Mouse (Mus musculus) thymus, adult 2 months (tissue): ENCODE measurements at regions not wholly inside any gene's neighbourhood (a gene's known extent, or its start where the extent isn't known, plus 50 kb on each side); places are given as distances from the start of the nearest gene placed in this dataset.

Experiments used
- DNase-seq: peaks from one replicate; pipeline ENCODE4 v3.0.0; 2021
- H3K27ac ChIP-seq: fragments of 200-500 bp; 2 replicates; pipeline ENCODE4 v1.5.1; 2012; ENCODE audit warnings: low read length, control low read depth; ENCODE audit not compliant: control insufficient read depth, insufficient read depth
- H3K27me3 ChIP-seq: fragments of 200-500 bp; 2 replicates; pipeline ENCODE4 v1.6.1; 2012; ENCODE audit warnings: mild to moderate bottlenecking, low read length, moderate library complexity, mixed read lengths; ENCODE audit not compliant: control insufficient read depth, insufficient read depth
- H3K36me3 ChIP-seq: fragments of 200-500 bp; 2 replicates; pipeline ENCODE4 v1.6.1; 2012; ENCODE audit warnings: mild to moderate bottlenecking, low read length, moderate library complexity; ENCODE audit not compliant: control insufficient read depth, insufficient read depth
- H3K4me1 ChIP-seq: fragments of 200-500 bp; replicated peaks from 2 replicates; pipeline ENCODE4 v1.6.1; 2012; ENCODE audit warnings: low read length; ENCODE audit not compliant: control insufficient read depth, insufficient read depth
- H3K4me3 ChIP-seq: fragments of 200-500 bp; 2 replicates; pipeline ENCODE4 v1.5.1; 2012; ENCODE audit warnings: mild to moderate bottlenecking, low read length, control low read depth, moderate library complexity; ENCODE audit not compliant: control insufficient read depth, insufficient read depth
- CTCF ChIP-seq: fragments of 200-500 bp; IDR thresholded peaks from 2 replicates; pipeline ENCODE4 v1.5.1; 2012; ENCODE audit warnings: mild to moderate bottlenecking, control low read depth, low read length, moderate library complexity, borderline replicate concordance; ENCODE audit not compliant: control insufficient read depth, poor library complexity, insufficient read depth; ENCODE audit errors: extremely low read depth
- POLR2A ChIP-seq: fragments of 200-500 bp; IDR thresholded peaks from 2 replicates; pipeline ENCODE4 v1.6.1; 2012; ENCODE audit warnings: mild to moderate bottlenecking, low read length, control low read depth, moderate library complexity; ENCODE audit not compliant: control insufficient read depth, poor library complexity, insufficient read depth; ENCODE audit errors: extremely low read depth
- WGBS: fragments of 180-500 bp; shearing (Covaris S2); methylation state at CpG from one replicate; pipeline ENCODE4 v1.1.7; 2018; 5-methylcytosine and 5-hydroxymethylcytosine counted together

DNA sequence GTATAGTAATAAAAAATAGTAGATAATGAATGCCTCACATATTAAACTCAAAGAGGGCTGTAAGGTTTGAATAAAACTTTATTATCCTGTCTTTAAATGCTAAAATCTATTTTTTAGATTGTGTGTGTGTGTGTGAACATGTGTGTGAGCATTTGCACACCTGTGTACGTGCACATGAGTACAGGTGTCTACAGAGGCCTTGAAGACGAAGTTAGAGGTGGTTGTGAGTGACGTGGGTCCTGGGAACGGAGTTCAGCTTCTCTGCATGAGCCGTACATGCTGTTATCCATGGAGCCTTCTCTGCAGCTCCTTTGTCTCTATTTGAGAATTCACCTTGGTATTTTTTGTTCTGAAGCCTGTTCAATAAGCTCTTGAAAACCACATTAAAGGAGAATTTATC lies 129.8 kb upstream of the Hmgn3 start:
- no peaks in the 10 kb centered on the region for H3K27me3 ChIP-seq
- no peak for DNase-seq
- H3K4me1 ChIP-seq, result peaks cover 12% of the 10 kb centered on the region
- no peaks in the 10 kb centered on the region for H3K36me3 ChIP-seq
- H3K27ac ChIP-seq, result no peak overlapping the region
- TF ChIP-seq CTCF, result no peak
- TF ChIP-seq POLR2A, result no peak
- no peak overlapping the region for H3K4me3 ChIP-seq
- 95% methylated on average over 5 of the region's 5 CpGs for WGBS

DNA sequence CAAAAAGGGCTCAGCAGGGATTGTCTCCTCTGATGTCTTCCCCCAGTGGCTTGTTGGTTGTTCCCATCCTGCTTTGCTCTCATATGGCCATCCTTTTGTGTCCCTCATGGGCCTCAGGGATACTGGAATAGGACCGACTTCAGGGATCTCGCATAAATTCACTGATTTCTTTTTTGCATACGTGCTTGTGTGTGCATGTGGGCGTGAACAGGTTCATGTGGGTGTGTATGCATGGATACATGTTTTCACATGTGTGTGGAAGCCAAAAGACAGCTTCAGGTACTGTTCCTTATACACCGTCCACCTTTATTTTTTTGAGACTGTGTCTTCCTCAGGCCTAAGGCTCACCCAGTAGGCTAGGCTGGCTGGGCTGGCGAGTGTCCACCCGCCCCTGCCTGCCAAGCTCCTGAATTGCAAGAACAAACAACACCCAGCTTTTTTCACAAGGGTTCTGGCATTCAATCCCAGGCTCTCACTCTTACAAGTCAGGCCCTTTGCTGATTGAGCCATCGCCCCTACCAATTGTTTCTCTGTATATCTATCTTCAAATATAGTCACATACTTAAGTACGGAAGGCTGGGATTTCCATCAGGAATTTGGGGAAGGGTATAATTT lies 127.0 kb upstream of the Hmgn3 start:
- no peaks in the 10 kb centered on the region for H3K27me3 ChIP-seq
- no peaks in the 10 kb centered on the region for H3K36me3 ChIP-seq
- H3K27ac ChIP-seq, result no peak overlapping the region
- WGBS, result 94% methylated on average over 9 of the region's 9 CpGs
- peaks cover 12% of the 10 kb centered on the region for H3K4me1 ChIP-seq
- no peak for DNase-seq
- TF ChIP-seq POLR2A (no peak), CTCF (no peak)
- H3K4me3 ChIP-seq, result no peak overlapping the region

DNA sequence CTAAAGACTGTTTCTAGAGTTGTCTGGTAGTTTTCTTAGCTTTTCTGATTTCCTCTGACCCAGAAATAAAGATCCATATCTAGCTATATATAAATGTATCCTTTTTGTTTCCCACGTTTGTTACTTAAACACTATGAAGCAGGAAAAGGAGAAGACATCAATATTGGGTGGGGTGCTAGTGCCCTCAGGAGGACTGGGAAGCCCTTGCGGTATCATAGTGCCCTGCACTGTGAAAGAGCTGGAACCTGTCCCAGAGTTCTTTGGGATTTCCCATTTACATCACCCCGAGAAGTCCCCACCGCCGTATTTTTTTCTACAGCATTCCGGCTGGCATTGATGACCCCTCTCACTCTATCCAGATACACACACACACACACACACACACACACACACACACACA lies 119.3 kb upstream of the Hmgn3 start:
- no peak for DNase-seq
- H3K27ac ChIP-seq, result no peak overlapping the region
- H3K27me3 ChIP-seq, result no peaks in the 10 kb centered on the region
- H3K4me3 ChIP-seq, result no peak overlapping the region
- TF ChIP-seq CTCF, result no peak
- no peak for TF ChIP-seq POLR2A
- peaks cover 4% of the 10 kb centered on the region for H3K4me1 ChIP-seq
- WGBS, result 81% methylated on average over 6 of the region's 6 CpGs
- no peaks in the 10 kb centered on the region for H3K36me3 ChIP-seq

DNA sequence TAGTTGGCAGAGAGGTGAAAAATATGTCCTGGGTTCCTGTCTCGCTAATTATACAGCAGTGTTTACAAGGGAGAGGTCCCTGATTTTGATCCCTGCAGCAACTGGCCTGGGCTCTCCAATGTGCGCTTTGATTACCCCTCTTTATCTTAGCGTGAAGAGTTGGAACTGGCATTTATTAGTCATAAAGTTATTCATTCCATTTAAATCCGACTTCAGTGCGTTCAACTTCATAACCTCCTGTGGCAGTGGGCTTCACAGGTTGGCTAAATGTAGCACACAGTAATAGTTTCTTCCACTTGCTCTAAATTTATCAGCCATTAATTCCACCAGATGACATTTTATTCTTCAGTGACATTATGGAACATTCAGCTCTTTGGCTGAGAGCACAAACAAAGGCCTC lies 113.0 kb upstream of the Hmgn3 start:
- no peak for DNase-seq
- WGBS, result 95% methylated on average over 5 of the region's 5 CpGs
- TF ChIP-seq POLR2A (no peak), CTCF (no peak)
- H3K36me3 ChIP-seq, result no peaks in the 10 kb centered on the region
- no peak overlapping the region for H3K4me3 ChIP-seq
- H3K4me1 ChIP-seq, result no peaks in the 10 kb centered on the region
- H3K27me3 ChIP-seq, result no peaks in the 10 kb centered on the region
- H3K27ac ChIP-seq, result no peak overlapping the region

DNA sequence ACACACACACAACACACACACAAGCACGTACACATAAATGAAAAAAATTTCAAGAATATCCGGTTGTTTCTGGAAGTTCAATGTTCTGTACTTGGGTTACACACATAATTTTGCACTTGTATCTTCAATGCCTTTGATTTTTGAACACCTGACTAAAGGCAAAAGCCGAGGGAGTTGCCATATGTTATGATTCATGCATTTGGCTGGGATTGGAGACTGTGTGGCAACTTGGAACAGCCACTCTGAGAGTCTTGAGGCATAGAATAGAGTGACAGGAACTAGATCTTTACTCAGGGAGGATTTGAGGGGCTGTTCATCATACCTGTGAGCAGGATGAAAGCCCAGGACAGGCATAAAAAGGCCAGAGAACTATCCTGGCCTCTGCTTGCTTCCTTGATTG lies 112.5 kb upstream of the Hmgn3 start:
- H3K36me3 ChIP-seq, result no peaks in the 10 kb centered on the region
- TF ChIP-seq POLR2A, result no peak
- no peak for TF ChIP-seq CTCF
- 91% methylated on average over 3 of the region's 3 CpGs for WGBS
- H3K27ac ChIP-seq, result no peak overlapping the region
- no peak overlapping the region for H3K4me3 ChIP-seq
- no peak for DNase-seq
- H3K4me1 ChIP-seq, result no peaks in the 10 kb centered on the region
- no peaks in the 10 kb centered on the region for H3K27me3 ChIP-seq

DNA sequence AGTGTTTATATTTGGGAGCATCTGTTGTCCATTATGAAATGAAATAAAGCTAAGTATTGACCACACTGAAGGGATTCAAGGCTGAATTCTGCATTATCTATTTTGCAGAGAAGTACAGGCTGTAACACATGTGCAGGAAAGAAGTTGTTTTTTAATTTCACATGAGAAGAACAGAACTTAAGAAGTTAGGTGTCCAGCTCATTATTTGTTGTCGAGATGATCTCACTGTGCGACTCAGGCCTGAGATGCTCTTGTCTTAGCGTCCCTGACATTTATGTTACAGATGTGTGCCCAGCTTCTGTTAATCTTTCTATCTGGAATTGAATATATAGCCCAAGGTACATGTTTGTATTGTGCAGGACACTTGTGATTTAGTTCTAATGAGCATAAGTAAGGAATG lies 112.0 kb upstream of the Hmgn3 start:
- H3K27me3 ChIP-seq, result no peaks in the 10 kb centered on the region
- 97% methylated on average over 3 of the region's 3 CpGs for WGBS
- TF ChIP-seq CTCF (no peak), POLR2A (no peak)

DNA sequence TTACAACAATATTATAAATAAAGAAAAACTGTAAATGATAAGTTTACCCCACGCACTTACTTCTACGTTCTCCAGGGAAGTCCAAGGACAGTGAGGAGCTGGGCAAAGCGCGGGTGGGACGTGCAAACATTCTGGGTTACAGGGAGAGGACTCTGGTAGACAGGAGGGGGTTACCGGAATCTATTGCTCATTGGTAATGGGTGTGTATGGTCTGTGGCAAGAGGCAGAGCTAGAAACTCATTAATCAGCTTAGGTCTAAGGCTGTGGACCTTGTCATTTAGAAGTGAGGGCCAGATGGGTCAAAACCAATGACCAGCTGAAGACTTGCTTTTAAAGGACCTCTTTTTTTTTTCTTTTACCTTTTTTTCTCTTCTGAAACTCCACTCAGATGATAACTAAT lies 107.9 kb upstream of the Hmgn3 start:
- Histone ChIP-seq H3K4me3 (no peak overlapping the region), H3K36me3 (no peaks in the 10 kb centered on the region), H3K4me1 (no peaks in the 10 kb centered on the region), H3K27ac (no peak overlapping the region), H3K27me3 (no peaks in the 10 kb centered on the region)
- DNase-seq, result no peak
- no peak for TF ChIP-seq POLR2A
- no peak for TF ChIP-seq CTCF
- over 99% methylated on average over 6 of the region's 6 CpGs for WGBS

More for the DNA sequence above, 112.0 kb upstream of the Hmgn3 start:
- no peak overlapping the region for H3K27ac ChIP-seq
- no peaks in the 10 kb centered on the region for H3K4me1 ChIP-seq
- DNase-seq, result no peak
- no peaks in the 10 kb centered on the region for H3K36me3 ChIP-seq
- no peak overlapping the region for H3K4me3 ChIP-seq
